Comparison of ENCODE assay signal across 10 mouse cellular contexts in the genomic region with DNA sequence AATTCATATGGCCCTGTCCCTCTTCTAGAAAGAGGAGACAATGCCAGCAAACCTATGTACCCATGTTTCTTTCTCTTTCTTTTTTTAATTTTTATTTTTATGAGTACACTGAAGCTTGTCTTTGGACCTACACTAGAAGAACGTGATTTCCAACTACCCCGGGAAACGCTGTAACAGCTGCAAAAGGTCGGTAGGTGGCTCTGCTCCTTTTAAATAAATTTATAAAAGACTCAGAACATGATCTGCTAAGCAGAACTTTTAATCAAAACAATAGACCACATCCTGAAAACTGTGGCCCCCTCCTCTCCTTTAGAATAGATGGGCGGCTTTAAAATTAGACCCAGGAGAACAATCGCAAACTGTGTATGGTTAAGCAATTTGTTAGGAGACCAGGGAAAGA. TPM values are rescaled to one million over a fixed set of nuclear protein-coding genes. Genes with fewer than 3 reads are reported as not detected.
DNase-seq lines count a peak whose midpoint lies in the region; ATAC-seq and TF ChIP-seq lines count a peak whose summit lies in the region.
"Had no signal": no experiment of that assay in that cellular context is flagged by ENCODE, and none has a peak within 500 bp of the region (broad histone marks: within the 10 kb centered on the region; RNA-seq: fewer than 3 reads in every experiment).

No protein-coding gene starts in this region.

- H3K4me3 ChIP-seq in cerebellum, adult 2 months (replicated peaks; ENCODE audit: insufficient read depth, low read depth, low read length), result no peak overlapping the region
- H3K4me3 ChIP-seq in kidney, adult 2 months (ENCODE audit: insufficient read depth, low read depth, low read length), result no peak overlapping the region
- no peak overlapping the region for H3K4me3 ChIP-seq in kidney, embryonic 15.5 days (replicated peaks)
- no peak overlapping the region for H3K4me3 ChIP-seq in forebrain, embryonic 10.5 days
- H3K4me3 ChIP-seq: midbrain, embryonic 12.5 days had no signal

- H3K36me3 ChIP-seq in kidney, adult 2 months (ENCODE audit: control insufficient read depth, insufficient read depth, low read length), result no peaks in the 10 kb centered on the region
- no peaks in the 10 kb centered on the region for H3K36me3 ChIP-seq in kidney, embryonic 15.5 days
- H3K36me3 ChIP-seq in forebrain, embryonic 10.5 days (replicated peaks), result no peaks in the 10 kb centered on the region
- H3K36me3 ChIP-seq: midbrain, embryonic 12.5 days had no signal

- 23% methylated on average over 6 of the region's 6 CpGs for WGBS in cerebellum, adult 2 months
- 12% methylated on average over 6 of the region's 6 CpGs for WGBS in kidney, adult 2 months
- WGBS in kidney, embryonic 15.5 days, result 10% methylated on average over 6 of the region's 6 CpGs
- WGBS in forebrain, embryonic 10.5 days, result 6% methylated on average over 6 of the region's 6 CpGs

- H3K4me1 ChIP-seq in cerebellum, adult 2 months (ENCODE audit: control insufficient read depth, insufficient read depth, low read length), result no peaks in the 10 kb centered on the region
- no peaks in the 10 kb centered on the region for H3K4me1 ChIP-seq in kidney, adult 2 months (ENCODE audit: control insufficient read depth, insufficient read depth, low read length)
- H3K4me1 ChIP-seq in kidney, embryonic 15.5 days, result peaks cover 15% of the 10 kb centered on the region
- H3K4me1 ChIP-seq in forebrain, embryonic 10.5 days, result peaks cover 21% of the 10 kb centered on the region

- no peaks in the 10 kb centered on the region for H3K9me3 ChIP-seq in kidney, embryonic 15.5 days (replicated peaks)
- H3K9me3 ChIP-seq in forebrain, embryonic 10.5 days, result no peaks in the 10 kb centered on the region
- H3K9me3 ChIP-seq: midbrain, embryonic 12.5 days had no signal

- TF ChIP-seq CTCF in cerebellum, adult 2 months (IDR thresholded peaks at IDR 0.05; ENCODE audit: borderline replicate concordance, insufficient read depth, low read depth, low read length), result peak; percentile 16; the same call in 1 of the 2 replicates
- peak; percentile 33; the same call in 1 of the 2 replicates for TF ChIP-seq CTCF in kidney, adult 2 months (conservative IDR thresholded peaks at IDR 0.05; ENCODE audit: insufficient read depth, insufficient read length, low read depth, low read length)

- ATAC-seq in kidney, embryonic 15.5 days (replicated peaks; ENCODE audit: low FRiP score), result no peak

- DNase-seq in cerebellum, adult 2 months, result no peak
- DNase-seq in cerebellum, adult 11 months, result no peak
- DNase-seq in kidney, adult 2 months, result peak; percentile 56
- peak; percentile 5 for DNase-seq in 416B (ENCODE audit: low read depth)
- peak; percentile 22 for DNase-seq in induced T-regulatory cell, adult 2 months (ENCODE audit: low read depth)
- no peak for DNase-seq in spleen, adult 12 weeks (ENCODE audit: low spot score)
- DNase-seq in forebrain, embryonic 10.5 days (ENCODE audit: extremely low spot score, low spot score), result no peak

- peaks cover 1% of the 10 kb centered on the region; the same call in 1 of the 2 replicates for H3K27me3 ChIP-seq in cerebellum, adult 2 months (ENCODE audit: control insufficient read depth, insufficient read depth, low read length)
- H3K27me3 ChIP-seq in kidney, adult 2 months (replicated peaks; ENCODE audit: control insufficient read depth, insufficient read depth, low read length), result no peaks in the 10 kb centered on the region; the same call in none of the 2 replicates
- peaks cover 83% of the 10 kb centered on the region for H3K27me3 ChIP-seq in kidney, embryonic 15.5 days
- H3K27me3 ChIP-seq in forebrain, embryonic 10.5 days (ENCODE audit: poor library complexity, severe bottlenecking), result peaks cover 80% of the 10 kb centered on the region

- no peak overlapping the region for H3K9ac ChIP-seq in kidney, embryonic 15.5 days
- H3K9ac ChIP-seq: midbrain, embryonic 12.5 days had no signal

- H3K4me2 ChIP-seq in kidney, embryonic 15.5 days, result no peak overlapping the region
- H3K4me2 ChIP-seq: midbrain, embryonic 12.5 days had no signal

- no peak for TF ChIP-seq POLR2A in cerebellum, adult 2 months (IDR thresholded peaks at IDR 0.05; ENCODE audit: borderline replicate concordance, insufficient read depth, low read length)
- TF ChIP-seq POLR2A in kidney, adult 2 months (IDR thresholded peaks at IDR 0.05; ENCODE audit: low read depth, low read length), result no peak

- no peak overlapping the region for H3K27ac ChIP-seq in cerebellum, adult 2 months (ENCODE audit: insufficient read depth, low read length)
- no peak overlapping the region for H3K27ac ChIP-seq in kidney, adult 2 months (ENCODE audit: insufficient read depth, low read depth, low read length)
- no peak overlapping the region for H3K27ac ChIP-seq in kidney, embryonic 15.5 days
- no peak overlapping the region for H3K27ac ChIP-seq in forebrain, embryonic 10.5 days
- H3K27ac ChIP-seq: midbrain, embryonic 12.5 days had no signal

RNA-seq across cellular contexts. Expression of a gene that starts 2.3 kb away (rescaled TPM):
- polyA plus RNA-seq in cerebellum, adult 2 months (2012; rRNA removed), result not detected in 2 replicates
- polyA plus RNA-seq in kidney, adult 2 months (2012; rRNA removed), result not detected in 2 replicates
- not detected in 2 replicates for polyA plus RNA-seq in kidney, embryonic 15.5 days (2015; fragmentation: Nextera tagmentation; extraction: Ambion mirVana)
- polyA plus RNA-seq in forebrain, embryonic 10.5 days (2016; fragmentation: Nextera tagmentation; extraction: Ambion mirVana), result 0.11 and 0.17 TPM in 2 replicates
- polyA plus RNA-seq: gonadal fat pad, adult 2 months; midbrain, embryonic 12.5 days had no signal

RNA-seq across cellular contexts. Expression of a gene that starts 35.3 kb away (rescaled TPM):
- polyA plus RNA-seq in cerebellum, adult 2 months (2012; rRNA removed), result not detected in 2 replicates
- polyA plus RNA-seq in kidney, adult 2 months (2012; rRNA removed), result 0.39 TPM in 1 of 2 replicates, not detected in the other
- not detected in 2 replicates for polyA plus RNA-seq in kidney, embryonic 15.5 days (2015; fragmentation: Nextera tagmentation; extraction: Ambion mirVana)
- polyA plus RNA-seq in forebrain, embryonic 10.5 days (2016; fragmentation: Nextera tagmentation; extraction: Ambion mirVana), result not detected in 2 replicates
- polyA plus RNA-seq: midbrain, embryonic 12.5 days had no signal

Comparison
In these comparisons a context has a peak if more than half of its experiments do, and no peak if none do; other contexts are left out.
1. DNase-seq: peak in kidney, adult 2 months (single experiment), 416B (single experiment) and induced T-regulatory cell, adult 2 months (single experiment); none in cerebellum, adult 2 months (0 of 2), cerebellum, adult 11 months (single experiment), spleen, adult 12 weeks (single experiment) and forebrain, embryonic 10.5 days (single experiment).